Mouse (Mus musculus): ENCODE data around the gene Arhgap22. TPM values are rescaled to one million over a fixed set of nuclear protein-coding genes. Genes with fewer than 3 reads are reported as not detected.

Arhgap22 gene
- total and polyA plus RNA-seq, 3 experiments, result 0.11 TPM; not detected in 2

DNA sequence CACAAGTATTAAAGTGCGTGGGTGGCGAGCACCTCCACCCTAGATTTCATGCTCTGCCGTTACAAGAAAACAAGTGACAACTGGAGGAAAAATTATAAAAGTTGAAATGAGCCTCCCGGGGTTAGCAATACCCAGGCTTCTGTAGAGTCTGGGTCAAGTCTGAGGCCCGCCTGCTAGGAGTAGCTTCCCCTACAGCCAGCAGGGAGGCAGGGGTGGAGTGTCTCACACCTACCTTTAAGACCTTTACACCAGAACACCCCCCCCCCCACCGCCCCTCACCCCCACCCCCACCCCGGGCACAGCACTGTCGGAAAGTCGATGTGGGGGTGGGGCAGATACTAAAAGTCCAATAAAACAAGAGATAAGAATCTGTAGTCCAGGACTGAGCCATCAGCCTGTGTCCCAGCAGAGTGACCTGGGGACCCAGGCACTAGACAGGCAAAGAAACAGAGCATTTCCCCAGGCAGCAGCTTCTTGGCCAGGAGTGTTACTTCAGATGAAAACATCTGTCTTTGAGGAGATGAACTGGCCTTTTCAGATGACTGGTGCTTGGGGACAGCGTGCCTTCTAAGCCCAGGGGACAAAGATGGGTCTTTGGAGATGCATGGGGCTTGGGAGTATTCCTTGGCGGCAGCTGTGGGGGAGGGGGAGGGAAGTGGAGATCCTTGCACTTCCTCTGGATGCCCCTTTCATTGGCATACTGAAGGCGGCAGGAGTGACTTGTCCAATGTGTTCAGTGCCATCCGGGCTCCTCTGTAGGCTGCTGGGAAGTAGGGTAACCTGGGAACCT is 37.3 kb downstream of the Arhgap22 start:
- Histone ChIP-seq H3K4me1 (ENCODE audit: control insufficient read depth in 1 of 2, insufficient read depth in 2 of 2, low read length in 2 of 2) (no peaks in the 10 kb centered on the region), H3K27ac (ENCODE audit: control insufficient read depth, low read depth, low read length) (no peak overlapping the region), H3K9ac (ENCODE audit: control insufficient read depth, low read depth, low read length, poor library complexity, severe bottlenecking) (no peak overlapping the region), H3K9me3 (replicated peaks; ENCODE audit: insufficient read depth, low read length) (no peaks in the 10 kb centered on the region), H3K36me3 (ENCODE audit: control insufficient read depth in 1 of 2, insufficient read depth in 2 of 2, low read length in 2 of 2) (no peaks in the 10 kb centered on the region), H3K79me2 (ENCODE audit: control insufficient read depth, insufficient read depth, low read length, poor library complexity) (no peaks in the 10 kb centered on the region), H3K27me3 (ENCODE audit: control insufficient read depth in 1 of 2, insufficient read depth in 2 of 2, low read length in 2 of 2) (no peaks in the 10 kb centered on the region; a peak in 1 of 4 replicates), H3K4me3 (ENCODE audit: control insufficient read depth in 1 of 2, insufficient read depth in 1 of 2, low read depth in 2 of 2, low read length in 2 of 2) (no peak overlapping the region)
- no peak for DNase-seq (ENCODE audit: low read depth, low spot score)
- TF ChIP-seq MAZ (IDR thresholded peaks at IDR 0.05; ENCODE audit: low read depth, low read length) (no peak), MAX (IDR thresholded peaks at IDR 0.05; ENCODE audit: low read length) (no peak), BHLHE40 (IDR thresholded peaks at IDR 0.05; ENCODE audit: borderline replicate concordance, low read depth, low read length) (no peak), MYC (IDR thresholded peaks at IDR 0.05; ENCODE audit: low read depth, low read length) (no peak)

DNA sequence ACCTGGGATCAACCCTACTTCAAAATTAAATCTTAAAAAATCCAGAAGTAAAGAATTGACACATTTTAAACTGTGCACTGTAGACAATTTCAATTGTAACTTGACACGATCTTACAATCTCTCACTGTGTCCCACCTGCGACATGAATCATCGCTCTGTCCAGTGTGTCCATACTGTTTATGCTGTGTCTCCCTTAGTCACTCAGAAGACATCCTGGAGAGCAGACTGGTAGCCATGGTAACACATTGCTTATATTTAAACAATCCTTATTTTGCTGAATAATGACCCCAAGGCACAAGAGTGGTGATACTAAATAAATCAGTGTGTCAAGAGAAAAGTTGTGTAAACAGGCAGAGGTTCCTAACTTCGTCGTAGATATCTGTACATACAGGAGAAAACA is 44.4 kb downstream of the Arhgap22 start:
- no peak overlapping the region for H3K9ac ChIP-seq (ENCODE audit: control insufficient read depth, low read depth, low read length, poor library complexity, severe bottlenecking)
- DNase-seq (ENCODE audit: low read depth, low spot score), result no peak
- no peak overlapping the region for H3K27ac ChIP-seq (ENCODE audit: control insufficient read depth, low read depth, low read length)
- no peaks in the 10 kb centered on the region for H3K36me3 ChIP-seq (ENCODE audit: control insufficient read depth in 1 of 2, insufficient read depth in 2 of 2, low read length in 2 of 2)
- TF ChIP-seq BHLHE40 (IDR thresholded peaks at IDR 0.05; ENCODE audit: borderline replicate concordance, low read depth, low read length) (no peak), RCOR1 (IDR thresholded peaks at IDR 0.05; ENCODE audit: low read depth, low read length) (no peak), HCFC1 (IDR thresholded peaks at IDR 0.05; ENCODE audit: low read depth, low read length) (no peak), USF2 (IDR thresholded peaks at IDR 0.05; ENCODE audit: borderline replicate concordance in 1 of 2, insufficient read depth in 1 of 2, low read depth in 1 of 2, low read length in 2 of 2) (no peak), CHD1 (IDR thresholded peaks at IDR 0.05; ENCODE audit: low read depth, low read length) (no peak), CTCF (IDR thresholded peaks at IDR 0.05 in 2 of 3, conservative IDR thresholded peaks at IDR 0.05 in 1 of 3; ENCODE audit: control insufficient read depth in 1 of 3, insufficient read depth in 1 of 3, low read depth in 2 of 3, low read length in 3 of 3, poor library complexity in 1 of 3, severe bottlenecking in 1 of 3) (no peak), MAX (IDR thresholded peaks at IDR 0.05; ENCODE audit: low read length) (no peak), USF1 (IDR thresholded peaks at IDR 0.05; ENCODE audit: low read depth, low read length) (no peak), JUND (IDR thresholded peaks at IDR 0.05; ENCODE audit: low read depth, low read length) (no peak), E2F4 (IDR thresholded peaks at IDR 0.05; ENCODE audit: borderline replicate concordance, low read depth, low read length) (no peak), CHD2 (IDR thresholded peaks at IDR 0.05; ENCODE audit: low read length) (no peak), RAD21 (IDR thresholded peaks at IDR 0.05; ENCODE audit: low read depth, low read length) (no peak), TCF12 (IDR thresholded peaks at IDR 0.05; ENCODE audit: low read depth, low read length) (no peak), NRF1 (IDR thresholded peaks at IDR 0.05; ENCODE audit: insufficient read depth, low read depth, low read length, poor library complexity, severe bottlenecking) (no peak), KAT2A (conservative IDR thresholded peaks at IDR 0.05; ENCODE audit: low read depth, low read length) (no peak), POLR2A (IDR thresholded peaks at IDR 0.05; ENCODE audit: control insufficient read depth in 1 of 2, insufficient read depth in 1 of 2, low read depth in 1 of 2, low read length in 2 of 2, poor library complexity in 1 of 2) (no peak), POLR2AphosphoS2 (IDR thresholded peaks at IDR 0.05; ENCODE audit: low read length) (no peak)
- H3K9me3 ChIP-seq (replicated peaks; ENCODE audit: insufficient read depth, low read length), result no peaks in the 10 kb centered on the region
- H3K79me2 ChIP-seq (ENCODE audit: control insufficient read depth, insufficient read depth, low read length, poor library complexity), result no peaks in the 10 kb centered on the region
- H3K27me3 ChIP-seq (ENCODE audit: control insufficient read depth in 1 of 2, insufficient read depth in 2 of 2, low read length in 2 of 2), result no peaks in the 10 kb centered on the region; a peak in 1 of 4 replicates
- H3K4me3 ChIP-seq (ENCODE audit: control insufficient read depth in 1 of 2, insufficient read depth in 1 of 2, low read depth in 2 of 2, low read length in 2 of 2), result no peak overlapping the region
- no peaks in the 10 kb centered on the region for H3K4me1 ChIP-seq (ENCODE audit: control insufficient read depth in 1 of 2, insufficient read depth in 2 of 2, low read length in 2 of 2)

All from MEL (cell line).